Mouse (Mus musculus) megakaryocyte, embryonic 14.5 days (primary cell): Measurements from ENCODE around the gene Dsn1.

Source experiments
- FLI1 ChIP-seq: IDR thresholded peaks from 2 replicates; pipeline ENCODE4 v1.6.1; 2012; ENCODE audit warnings: low read length, inconsistent platforms, mixed read lengths
- GATA1 ChIP-seq: IDR thresholded peaks from 3 replicates; pipeline ENCODE4 v1.6.1; 2012; ENCODE audit warnings: mixed read lengths, low read length, inconsistent platforms, borderline replicate concordance

DNA sequence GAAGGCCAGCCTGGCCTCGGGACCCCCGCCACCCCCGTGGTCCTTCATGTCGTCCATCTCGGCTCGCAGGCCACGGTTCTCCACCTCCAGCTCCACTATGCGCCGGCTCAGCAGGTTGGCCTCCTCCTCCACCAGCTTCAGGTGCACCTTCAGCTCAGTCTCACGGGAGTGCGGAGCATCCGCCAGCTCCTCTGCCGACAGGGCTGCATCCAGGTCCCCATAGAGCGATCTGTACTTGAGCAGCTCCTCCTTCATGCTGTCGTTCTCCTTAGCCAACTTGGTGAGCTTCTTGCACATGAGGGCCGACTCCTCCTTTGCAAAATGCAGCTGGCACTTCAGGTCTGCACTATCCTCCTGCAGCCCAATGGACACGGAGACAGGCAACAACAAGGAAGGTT lies 33.7 kb upstream of the Dsn1 start:
- TF ChIP-seq GATA1, result no peak
- no peak for TF ChIP-seq FLI1
